Mouse (Mus musculus): ENCODE data around the gene Mcu. TPM values are rescaled to one million over a fixed set of nuclear protein-coding genes. Genes with fewer than 3 reads are reported as not detected.

Mcu gene
- total RNA-seq, 2 experiments from 2014 or later, result 48.0 to 48.6 TPM

DNA sequence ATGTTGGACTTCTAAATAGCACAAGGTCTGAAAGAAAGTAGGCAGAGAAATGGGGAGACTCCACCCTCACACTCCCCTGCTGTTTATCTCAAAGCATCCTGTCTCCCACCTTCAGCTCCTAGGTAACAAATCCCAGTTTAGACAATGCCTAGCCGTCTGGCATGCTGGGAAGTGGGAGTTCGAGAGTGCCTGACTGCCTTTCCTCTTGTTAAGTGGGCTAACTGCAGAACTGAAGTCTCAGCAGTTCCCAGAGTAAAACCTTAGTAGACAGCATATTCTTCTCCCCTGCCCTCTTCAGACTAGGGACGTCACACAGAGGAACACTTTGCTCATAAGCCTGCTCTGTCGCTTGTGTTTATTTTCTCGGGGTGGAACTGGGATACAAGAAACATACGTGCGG lies 69.1 kb downstream of the Mcu start:
- peak in 1 of 2 experiments; percentile 35 for DNase-seq (ENCODE audit: low spot score in 2 of 2)
- intact Hi-C loops (cut with DNase I), result no loop called here

DNA sequence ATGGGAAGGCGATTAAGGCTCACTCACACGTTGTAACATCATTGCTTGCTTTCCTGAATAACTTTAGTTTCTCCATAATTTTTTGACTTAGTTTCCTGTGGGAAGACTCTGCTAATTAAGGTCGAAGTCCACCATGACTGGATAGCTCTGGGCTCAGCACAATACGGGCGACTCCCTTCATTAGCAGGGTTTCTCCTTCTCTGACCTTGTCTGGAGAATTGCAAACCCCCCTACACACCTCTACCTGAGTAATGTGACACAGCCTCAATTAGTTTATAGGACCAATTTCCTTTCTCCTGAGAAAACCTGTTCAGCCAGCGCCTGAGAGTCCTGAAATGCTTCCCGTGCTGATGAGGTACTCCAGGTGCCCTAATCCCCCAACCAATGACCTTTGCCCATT lies 71.3 kb downstream of the Mcu start:
- intact Hi-C loops (cut with DNase I), result no loop called here
- no peak for DNase-seq (ENCODE audit: low spot score in 2 of 2)

- intact Hi-C loops (cut with DNase I), result no loop called here
- no peak for DNase-seq (ENCODE audit: low spot score in 2 of 2)
Measured at GRCm38 (mm10) chr10:59543351-59543750, 73.1 kb downstream of the Mcu start.

GRCm38 (mm10) chr10:59541466-59541865 lies 75.0 kb downstream of the Mcu start:
- no peak for DNase-seq (ENCODE audit: low spot score in 2 of 2)
- intact Hi-C loops (cut with DNase I), result no loop called here

DNA sequence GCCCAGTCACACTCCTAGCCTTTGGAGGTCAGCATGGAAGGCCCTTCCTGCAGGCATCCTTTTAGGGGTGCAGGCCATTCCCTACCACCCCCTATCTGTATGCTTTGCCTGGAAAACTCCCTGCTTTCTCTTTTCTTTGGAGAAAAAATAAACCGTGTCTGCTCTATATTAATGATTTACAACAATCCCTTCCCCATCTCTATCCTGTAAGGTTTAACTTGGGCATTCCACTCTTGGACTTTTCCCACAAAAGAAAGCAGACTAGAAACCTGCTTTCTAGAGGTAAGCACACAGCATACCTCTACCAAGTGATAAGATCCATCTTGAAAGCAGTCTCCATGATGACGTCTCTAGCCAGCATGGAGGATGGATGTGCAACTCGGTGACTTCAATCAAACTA lies 75.9 kb downstream of the Mcu start:
- DNase-seq (ENCODE audit: low spot score in 2 of 2), result no peak
- intact Hi-C loops (cut with DNase I), result no loop called here

DNA sequence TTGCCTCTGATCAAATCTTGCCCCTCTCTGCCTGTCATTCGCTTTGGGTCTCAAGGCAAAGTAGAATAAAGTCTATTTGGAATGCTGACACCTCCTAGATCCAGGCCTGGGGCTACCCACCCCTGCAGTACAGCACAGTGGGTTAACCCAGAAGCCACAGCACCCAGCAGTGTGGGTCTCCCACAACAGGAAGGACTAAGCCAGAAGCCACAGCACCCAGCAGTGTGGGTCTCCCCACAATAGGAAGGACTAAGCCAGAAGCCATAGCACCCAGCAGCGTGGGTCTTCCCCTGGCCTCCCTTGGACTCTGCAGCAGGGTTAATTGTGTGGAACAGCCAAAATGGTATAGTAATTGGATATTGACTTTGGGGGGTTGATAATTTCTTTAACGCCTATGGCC lies 76.4 kb downstream of the Mcu start:
- intact Hi-C loops (cut with DNase I), result no loop called here
- no peak for DNase-seq (ENCODE audit: low spot score in 2 of 2)

DNA sequence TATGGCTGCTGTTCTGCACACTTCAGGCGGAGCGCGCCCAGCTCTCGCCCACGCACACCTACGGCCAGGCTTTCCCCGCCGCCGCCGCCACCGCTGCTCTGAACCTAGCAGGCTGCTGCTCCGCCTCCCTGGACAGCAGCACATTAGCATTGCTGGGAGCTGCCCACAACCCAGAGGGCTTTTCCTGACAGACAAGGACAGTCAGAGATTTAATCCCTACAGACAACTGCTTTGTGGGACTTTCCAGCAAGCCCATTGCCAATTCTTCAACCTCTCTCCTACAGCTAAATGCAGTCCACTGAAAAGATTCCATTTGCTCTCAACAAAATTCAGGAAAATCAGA lies 77.0 kb downstream of the Mcu start:
- intact Hi-C loops (cut with DNase I), result no loop called here

DNA sequence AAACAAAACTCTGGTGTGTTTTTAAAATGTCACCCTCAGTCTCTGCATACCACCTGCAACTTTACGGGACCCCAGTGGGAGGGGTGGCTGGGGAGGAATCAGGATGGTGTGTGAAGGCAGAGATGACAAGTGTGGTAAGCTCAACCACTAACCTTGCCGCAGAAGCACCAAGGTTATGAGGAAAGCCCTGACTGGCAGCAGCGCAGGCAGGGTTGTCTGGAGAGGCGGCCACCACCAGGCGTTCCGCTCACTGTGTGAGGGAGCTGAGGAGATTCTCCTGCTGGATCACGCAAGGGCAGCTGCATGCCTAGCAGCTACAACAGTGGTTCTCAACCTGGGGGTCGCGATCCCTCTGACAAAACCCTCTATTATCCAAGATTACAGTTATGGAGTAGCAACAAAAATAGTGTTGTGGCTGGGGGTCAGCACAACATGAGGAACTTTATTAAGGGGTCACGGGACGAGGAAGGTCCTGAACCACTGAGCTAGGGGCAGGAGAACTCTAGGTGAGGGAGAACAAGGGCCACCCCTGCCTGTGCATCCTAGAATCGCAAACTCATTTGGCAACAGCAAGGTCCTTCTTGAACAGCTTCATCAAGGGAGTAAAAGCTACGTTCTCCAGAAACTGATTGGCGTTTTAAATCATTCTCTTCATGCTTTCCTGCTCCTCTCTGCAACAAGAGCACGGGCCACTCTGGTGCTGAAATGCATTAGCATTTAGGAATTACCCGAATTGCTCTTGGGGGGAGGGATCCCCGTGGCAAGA lies 77.5 kb downstream of the Mcu start:
- intact Hi-C loops (cut with DNase I), result no loop called here
- DNase-seq (ENCODE audit: low spot score in 2 of 2), result no peak

More for the DNA sequence above, 77.0 kb downstream of the Mcu start:
- DNase-seq (ENCODE audit: low spot score in 2 of 2), result peak; percentile 60 to 62

DNA sequence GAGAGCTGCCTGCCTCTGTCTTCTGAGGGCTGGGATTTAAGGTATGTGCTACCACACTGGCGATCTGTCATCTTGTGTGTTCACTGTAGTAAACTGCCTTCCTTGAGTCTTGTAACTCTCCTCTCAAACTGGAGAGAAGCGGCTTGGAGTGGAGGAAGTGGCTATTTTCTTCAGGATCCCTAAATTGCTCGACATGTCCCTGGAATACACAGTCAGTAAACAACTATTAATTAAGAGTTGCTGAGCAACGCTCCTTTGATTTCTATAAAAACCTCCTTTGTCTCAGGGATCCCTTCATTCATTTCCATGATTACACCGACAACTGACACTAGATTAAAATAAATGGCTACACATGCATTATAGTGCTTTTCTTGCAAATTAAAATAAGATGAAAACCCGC lies 78.4 kb downstream of the Mcu start:
- peak in 1 of 2 experiments; percentile 35 for DNase-seq (ENCODE audit: low spot score in 2 of 2)

GRCm38 (mm10) chr10:59537579-59537978 lies 78.9 kb downstream of the Mcu start:
- no peak for DNase-seq (ENCODE audit: low spot score in 2 of 2)

More for the DNA sequence above, 78.4 kb downstream of the Mcu start:
- intact Hi-C loops (cut with DNase I), result no loop called here

DNA sequence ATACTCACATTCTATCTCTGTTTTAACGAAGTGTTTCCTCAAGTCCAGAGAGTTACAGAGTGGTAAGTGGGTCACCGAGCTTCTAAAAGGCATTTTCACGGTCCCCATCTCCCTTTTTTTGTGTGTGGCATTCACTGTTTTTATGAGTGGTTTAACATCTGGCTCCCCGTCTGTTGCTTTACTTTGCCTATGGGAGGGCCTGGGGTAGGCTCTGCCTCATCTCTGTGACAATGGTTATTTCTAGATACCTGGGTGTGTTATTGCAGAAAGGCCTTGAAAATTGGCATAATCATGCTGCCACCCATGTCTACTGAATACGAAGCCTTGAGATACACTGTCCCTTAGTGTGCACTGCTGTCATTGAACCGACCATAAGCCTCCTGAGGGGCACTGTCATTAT lies 84.2 kb downstream of the Mcu start:
- no peak for DNase-seq (ENCODE audit: low spot score in 2 of 2)
- intact Hi-C loops (cut with DNase I), result no loop called here

More at GRCm38 (mm10) chr10:59537579-59537978, 78.9 kb downstream of the Mcu start:
- intact Hi-C loops (cut with DNase I), result no loop called here

GRCm38 (mm10) chr10:59527819-59528218 lies 88.7 kb downstream of the Mcu start:
- DNase-seq (ENCODE audit: low spot score in 2 of 2), result no peak
- intact Hi-C loops (cut with DNase I), result no loop called here

GRCm38 (mm10) chr10:59527311-59527710 lies 89.2 kb downstream of the Mcu start:
- intact Hi-C loops (cut with DNase I), result no loop called here
- no peak for DNase-seq (ENCODE audit: low spot score in 2 of 2)

- intact Hi-C loops (cut with DNase I), result no loop called here
- no peak for DNase-seq (ENCODE audit: low spot score in 2 of 2)
Measured at GRCm38 (mm10) chr10:59524675-59525074, 91.8 kb downstream of the Mcu start.

DNA sequence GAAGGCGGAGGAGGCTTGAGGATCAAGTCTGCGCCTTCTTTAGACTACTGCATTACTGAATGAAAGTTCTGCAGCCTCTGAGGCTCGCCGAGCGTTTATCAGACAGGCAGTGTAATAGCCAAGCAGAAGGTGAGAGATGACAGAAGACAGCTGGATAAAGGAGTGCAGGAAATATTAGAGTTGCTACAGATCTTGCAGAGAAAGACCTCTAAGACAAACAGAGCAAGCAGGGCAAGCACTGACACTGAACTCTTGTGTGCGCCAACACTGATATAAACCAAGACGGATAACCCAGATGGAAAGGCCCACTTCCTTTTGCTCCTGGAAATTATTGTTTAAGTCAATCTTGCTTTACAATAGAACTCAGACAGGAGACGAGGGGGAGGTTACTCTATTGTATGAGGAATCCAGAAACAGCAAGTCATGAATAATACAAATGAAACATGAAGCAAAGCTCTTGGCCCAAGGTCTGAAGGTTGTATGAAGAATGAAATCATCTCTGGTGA lies 92.6 kb downstream of the Mcu start:
- intact Hi-C loops (cut with DNase I), result no loop called here
- no peak for DNase-seq (ENCODE audit: low spot score in 2 of 2)

DNA sequence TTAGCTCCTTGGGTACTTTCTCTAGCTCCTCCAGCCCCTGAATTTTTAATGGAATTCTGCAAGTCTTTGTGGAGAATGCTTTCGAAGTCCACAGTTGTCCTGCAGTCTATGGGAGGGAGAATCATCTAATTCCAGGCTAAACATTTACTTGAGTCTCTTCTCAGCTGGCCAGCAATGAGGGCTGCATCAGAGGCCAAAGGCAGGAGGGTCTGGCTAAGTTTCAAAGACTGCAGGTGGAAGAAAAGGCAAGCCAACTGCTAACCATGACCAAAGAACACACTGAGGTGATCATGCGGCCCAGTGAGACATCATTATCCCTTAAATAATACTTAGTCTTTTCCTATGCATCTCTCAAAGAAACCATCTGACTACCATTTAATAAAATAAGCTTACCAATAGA lies 95.8 kb downstream of the Mcu start:
- no peak for DNase-seq (ENCODE audit: low spot score in 2 of 2)
- intact Hi-C loops (cut with DNase I), result no loop called here

DNA sequence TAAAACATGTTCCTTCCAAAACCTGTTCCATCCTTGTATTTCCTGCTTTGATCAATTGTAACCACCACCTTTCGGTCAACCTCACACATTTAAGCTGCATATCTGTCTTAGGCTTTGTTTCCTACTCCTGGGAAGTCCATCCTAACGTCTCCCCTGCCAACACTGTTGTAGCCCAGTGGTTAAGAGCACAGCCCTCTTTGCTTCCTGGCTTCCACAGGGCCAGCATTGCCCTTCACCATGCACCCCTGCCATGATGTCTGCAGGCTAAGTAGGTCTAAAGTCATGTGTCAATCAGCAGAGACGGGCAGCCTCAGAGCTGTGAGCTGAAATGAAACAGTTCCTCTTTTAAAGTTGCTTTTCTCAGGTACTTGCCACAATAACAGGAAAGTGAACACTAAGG lies 97.1 kb downstream of the Mcu start:
- intact Hi-C loops (cut with DNase I), result no loop called here
- DNase-seq (ENCODE audit: low spot score in 2 of 2), result no peak

DNA sequence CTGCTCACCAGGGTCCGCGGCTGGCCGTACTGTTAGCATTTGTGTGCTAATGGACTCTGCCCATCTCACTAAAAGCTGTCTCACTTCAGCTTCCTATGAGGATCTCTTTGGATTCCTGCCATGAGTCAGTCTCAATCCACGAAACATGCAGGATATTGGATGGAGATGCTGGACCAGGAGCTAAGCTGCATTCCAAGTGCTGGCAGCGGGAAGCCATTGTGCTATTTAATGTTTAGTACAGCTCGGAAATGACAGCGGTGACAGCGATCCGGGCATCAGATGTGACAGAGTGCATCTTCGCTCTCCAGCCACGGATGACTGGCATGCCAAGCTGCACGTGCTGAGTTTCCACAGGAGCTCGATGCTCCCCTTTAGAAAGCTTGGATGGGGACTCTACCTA lies 99.3 kb downstream of the Mcu start:
- intact Hi-C loops (cut with DNase I), result no loop called here
- DNase-seq (ENCODE audit: low spot score in 2 of 2), result no peak

DNA sequence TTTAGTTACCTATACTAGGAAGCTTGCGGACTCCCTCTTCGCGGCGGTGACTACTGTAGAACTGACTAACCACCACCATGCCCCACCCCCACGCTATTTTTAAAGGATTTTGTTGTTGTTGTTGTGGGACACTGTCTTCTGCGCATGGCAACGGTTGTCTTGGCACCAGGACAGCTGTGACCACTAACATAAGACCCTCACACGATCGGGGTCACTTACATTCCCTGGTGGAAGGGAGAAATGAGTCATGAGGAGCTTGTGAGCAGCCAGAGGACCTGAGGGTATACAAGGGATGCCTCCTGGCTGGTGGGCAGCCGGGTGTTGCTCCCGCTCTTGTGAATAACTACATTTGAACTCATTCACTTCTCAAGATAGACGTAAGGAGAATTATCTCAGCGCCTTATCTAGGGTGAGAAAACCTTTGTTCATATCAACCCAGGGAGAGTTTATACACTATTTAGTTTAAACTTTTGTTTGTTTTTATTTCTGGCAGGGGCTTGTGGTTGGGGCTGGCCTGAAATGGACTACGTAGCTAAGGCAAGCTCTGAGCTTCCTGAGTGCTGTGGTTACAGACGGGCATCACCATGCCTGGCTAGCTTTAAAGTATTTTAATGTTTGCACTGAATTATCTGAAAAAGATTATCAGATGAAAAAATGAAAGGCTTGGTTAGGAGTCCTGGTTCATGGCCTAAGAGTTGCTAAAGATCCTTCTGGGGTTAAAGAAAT lies 101.6 kb downstream of the Mcu start:
- DNase-seq (ENCODE audit: low spot score in 2 of 2), result no peak

GRCm38 (mm10) chr10:59512173-59512572 lies 104.3 kb downstream of the Mcu start:
- DNase-seq (ENCODE audit: low spot score in 2 of 2), result no peak
- intact Hi-C loops (cut with DNase I), result no loop called here

More for the DNA sequence above, 101.6 kb downstream of the Mcu start:
- intact Hi-C loops (cut with DNase I), result no loop called here

- no peak for DNase-seq (ENCODE audit: low spot score in 2 of 2)
- intact Hi-C loops (cut with DNase I), result no loop called here
Measured at GRCm38 (mm10) chr10:59511427-59511963, 105.0 kb downstream of the Mcu start.

Data from left cerebral cortex, postnatal 14 days (tissue).